7 mouse cellular contexts compared by ENCODE assay signal in the genomic region with DNA sequence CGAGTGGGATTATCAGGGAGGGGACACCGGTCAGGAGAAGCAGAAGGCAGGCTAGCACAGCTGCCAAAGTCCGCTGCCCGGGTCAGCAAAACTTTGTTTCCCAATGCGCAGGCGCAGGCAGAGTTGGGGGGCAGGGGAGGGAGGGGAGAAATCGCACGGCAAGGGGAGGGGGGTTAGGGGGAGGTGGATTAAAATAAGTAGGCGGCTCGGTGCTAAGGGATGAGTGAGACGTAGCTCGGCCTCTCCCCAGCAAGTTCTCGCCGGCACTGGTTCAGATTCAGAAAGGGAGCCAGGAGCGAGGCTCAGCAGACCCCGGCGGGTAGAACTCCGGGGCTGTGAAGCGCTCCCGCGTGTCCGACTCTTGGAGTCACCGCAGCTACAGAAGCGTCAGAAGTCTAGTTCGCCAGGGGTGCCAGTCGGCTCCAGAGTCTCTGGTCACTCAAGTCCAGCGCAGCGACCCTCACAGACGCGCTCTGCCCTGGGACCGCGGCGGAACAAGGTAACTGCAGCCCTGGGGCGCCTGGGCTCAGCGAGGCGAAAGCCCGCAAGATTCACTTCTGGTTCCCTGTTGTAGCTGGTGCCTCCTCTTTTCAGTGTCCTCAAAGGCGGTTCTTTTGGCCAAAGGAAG. TPM values are rescaled to one million over a fixed set of nuclear protein-coding genes. Genes with fewer than 3 reads are reported as not detected.
DNase-seq lines count a peak whose midpoint lies in the region; ATAC-seq lines count a peak whose summit lies in the region.

No protein-coding gene starts in this region.

- intact Hi-C loops in heart, postnatal 14 days (cut with DNase I): loop anchor here (5.0 to 10.0 kb wide), 3 partner anchors 320 to 410 kb away; no protein-coding TSS in a partner anchor

- no peak overlapping the region for H3K27ac ChIP-seq in forebrain, embryonic 10.5 days
- H3K27ac ChIP-seq in midbrain, embryonic 12.5 days (replicated peaks): no peak overlapping the region

- peak overlapping the region; percentile 54 for H3K4me3 ChIP-seq in forebrain, embryonic 10.5 days
- peak overlapping the region; percentile 40 for H3K4me3 ChIP-seq in midbrain, embryonic 12.5 days

- no peaks in the 10 kb centered on the region for H3K36me3 ChIP-seq in forebrain, embryonic 10.5 days (replicated peaks)
- no peaks in the 10 kb centered on the region for H3K36me3 ChIP-seq in midbrain, embryonic 12.5 days

- peak; percentile 66 for ATAC-seq in midbrain, embryonic 12.5 days (ENCODE audit: low FRiP score, low read depth)

- H3K27me3 ChIP-seq in forebrain, embryonic 10.5 days (ENCODE audit: poor library complexity, severe bottlenecking): peaks cover 99% of the 10 kb centered on the region
- H3K27me3 ChIP-seq in midbrain, embryonic 12.5 days: peaks cover 98% of the 10 kb centered on the region

- peak; percentile 39 for DNase-seq in adrenal gland, postnatal 14 days
- DNase-seq in forebrain, embryonic 10.5 days (ENCODE audit: extremely low spot score, low spot score): peak; percentile 66
- peak; percentile 60 to 63 for DNase-seq in heart, postnatal 14 days
- peak; percentile 55 to 68 for DNase-seq in kidney, postnatal 36 days
- no peak for DNase-seq in frontal cortex, postnatal 10 days (ENCODE audit: low spot score in 2 of 2)
- DNase-seq in layer of hippocampus, adult 11-12 months (ENCODE audit: low spot score): no peak

- 0 out of 2 replicates have a peak overlapping the region, but pooled peaks have one; percentile 15 for H3K9ac ChIP-seq in midbrain, embryonic 12.5 days (replicated peaks)

- WGBS in forebrain, embryonic 10.5 days: under 1% methylated on average over 38 of the region's 38 CpGs
- WGBS in midbrain, embryonic 12.5 days: under 1% methylated on average over 37 of the region's 38 CpGs

- peaks cover 29% of the 10 kb centered on the region for H3K4me1 ChIP-seq in forebrain, embryonic 10.5 days
- H3K4me1 ChIP-seq in midbrain, embryonic 12.5 days: peaks cover 9% of the 10 kb centered on the region

- no peaks in the 10 kb centered on the region for H3K9me3 ChIP-seq in forebrain, embryonic 10.5 days
- no peaks in the 10 kb centered on the region for H3K9me3 ChIP-seq in midbrain, embryonic 12.5 days

- peak overlapping the region; percentile 57 for H3K4me2 ChIP-seq in midbrain, embryonic 12.5 days (replicated peaks)

RNA-seq across cellular contexts. Expression of a gene that starts 4.4 kb away (rescaled TPM):
- 3.6 and 6.3 TPM in 2 replicates for total RNA-seq in adrenal gland, postnatal 14 days (2021)
- 2.3 and 3.4 TPM in 2 replicates for polyA plus RNA-seq in forebrain, embryonic 10.5 days (2016; fragmentation: Nextera tagmentation; extraction: Ambion mirVana)
- total RNA-seq in heart, postnatal 14 days (2021): 1 to 10 TPM; 5.8 to 9.6 TPM
- polyA plus RNA-seq in midbrain, embryonic 12.5 days (2016; fragmentation: Nextera tagmentation; extraction: Ambion mirVana): 18.4 and 21.3 TPM in 2 replicates

Comparison
In these comparisons a context has a peak if more than half of its experiments do, and no peak if none do; other contexts are left out.
1. DNase-seq: peak in adrenal gland, postnatal 14 days (single experiment), forebrain, embryonic 10.5 days (single experiment), heart, postnatal 14 days (2 of 2) and kidney, postnatal 36 days (2 of 2); none in frontal cortex, postnatal 10 days (0 of 2) and layer of hippocampus, adult 11-12 months (single experiment).